Mouse (Mus musculus) cerebellum, adult 2 months (tissue): ENCODE measurements around the gene Lrig1.

Experiments
- CTCF ChIP-seq: fragments of 200-500 bp; IDR thresholded peaks from 2 replicates; pipeline ENCODE4 v1.5.1; 2011; ENCODE audit warnings: low read depth, mild to moderate bottlenecking, control low read depth, low read length, moderate library complexity, borderline replicate concordance; ENCODE audit not compliant: insufficient read depth
- POLR2A ChIP-seq: fragments of 200-500 bp; IDR thresholded peaks from 2 replicates; pipeline ENCODE4 v1.6.1; 2011; ENCODE audit warnings: low read length, control low read depth, borderline replicate concordance; ENCODE audit not compliant: insufficient read depth

GRCm38 (mm10) chr6:94653388-94654316, 46.3 kb downstream of the Lrig1 start:
- TF ChIP-seq POLR2A: no peak
- TF ChIP-seq CTCF: no peak
